8 mouse cellular contexts compared by ENCODE assay signal in genomic region chr1:52499601-52500313, GRCm38 (mm10). TPM values are rescaled to one million over a fixed set of nuclear protein-coding genes. Genes with fewer than 3 reads are reported as not detected.
DNase-seq lines count a peak whose midpoint lies in the region; ATAC-seq and TF ChIP-seq lines count a peak whose summit lies in the region.

No protein-coding gene starts in this region.

- no peak overlapping the region for H3K27ac ChIP-seq in ES-Bruce4 (ENCODE audit: insufficient read depth, low read length)
- peak overlapping the region; percentile 37 for H3K27ac ChIP-seq in forebrain, embryonic 13.5 days
- H3K27ac ChIP-seq in lung, embryonic 16.5 days (ENCODE audit: low read length) = peak overlapping the region; percentile 94
- H3K27ac ChIP-seq in olfactory bulb, adult 2 months (ENCODE audit: insufficient read depth, low read depth, low read length) = peak overlapping the region; percentile 63

- peak overlapping the region; percentile 66 for H3K4me3 ChIP-seq in ES-Bruce4 (ENCODE audit: low read depth, low read length)
- peak overlapping the region; percentile 65 for H3K4me3 ChIP-seq in forebrain, embryonic 13.5 days
- H3K4me3 ChIP-seq in lung, embryonic 16.5 days (ENCODE audit: low read length) = peak overlapping the region; percentile 86
- peak overlapping the region; percentile 79 for H3K4me3 ChIP-seq in olfactory bulb, adult 2 months (ENCODE audit: insufficient read depth, low read depth, low read length)

- H3K4me2 ChIP-seq in forebrain, embryonic 13.5 days = peak overlapping the region; percentile 85
- peak overlapping the region; percentile 90 for H3K4me2 ChIP-seq in lung, embryonic 16.5 days (ENCODE audit: low read depth, low read length)

- peak overlapping the region; percentile 82 for H3K9ac ChIP-seq in ES-Bruce4 (ENCODE audit: low read depth, poor library complexity, severe bottlenecking)
- peak overlapping the region; percentile 82 for H3K9ac ChIP-seq in forebrain, embryonic 13.5 days
- peak overlapping the region; percentile 94 for H3K9ac ChIP-seq in lung, embryonic 16.5 days (ENCODE audit: low read length)

- under 1% methylated on average over 47 of the region's 68 CpGs for WGBS in forebrain, embryonic 13.5 days
- under 1% methylated on average over 48 of the region's 68 CpGs for WGBS in large intestine, adult 2 months
- under 1% methylated on average over 42 of the region's 68 CpGs for WGBS in lung, embryonic 16.5 days
- WGBS in olfactory bulb, adult 2 months = under 1% methylated on average over 55 of the region's 68 CpGs

- peak; percentile 75 for DNase-seq in brain, adult 2 months (ENCODE audit: low read depth, low spot score)
- peak; percentile 56 to 73 for DNase-seq in heart, postnatal 36 days
- peak; percentile 36 for DNase-seq in large intestine, adult 2 months (ENCODE audit: low read depth, low spot score)
- DNase-seq in thymus, postnatal 10 days (ENCODE audit: low spot score in 2 of 2) = peak; percentile 46 to 57

- TF ChIP-seq EP300 in ES-Bruce4 (IDR thresholded peaks at IDR 0.05; ENCODE audit: insufficient read depth, low read depth, low read length) = no peak

- TF ChIP-seq CTCF in ES-Bruce4 (IDR thresholded peaks at IDR 0.05; ENCODE audit: low read depth, low read length) = no peak
- no peak for TF ChIP-seq CTCF in olfactory bulb, adult 2 months (IDR thresholded peaks at IDR 0.05; ENCODE audit: insufficient read depth, low read depth, low read length)

- no peaks in the 10 kb centered on the region for H3K36me3 ChIP-seq in ES-Bruce4 (ENCODE audit: control insufficient read depth, insufficient read depth, low read length, poor library complexity, severe bottlenecking)
- no peaks in the 10 kb centered on the region for H3K36me3 ChIP-seq in forebrain, embryonic 13.5 days (ENCODE audit: poor library complexity, severe bottlenecking)
- H3K36me3 ChIP-seq in lung, embryonic 16.5 days (ENCODE audit: control insufficient read depth, insufficient read depth, low read length) = no peaks in the 10 kb centered on the region

- no peak for TF ChIP-seq POLR2A in ES-Bruce4 (IDR thresholded peaks at IDR 0.05; ENCODE audit: insufficient read depth, low read length)
- no peak for TF ChIP-seq POLR2A in olfactory bulb, adult 2 months (IDR thresholded peaks at IDR 0.05; ENCODE audit: insufficient read depth, low read depth, low read length)

- peaks cover 3% of the 10 kb centered on the region for H3K27me3 ChIP-seq in ES-Bruce4 (ENCODE audit: control insufficient read depth, insufficient read depth, low read length, poor library complexity, severe bottlenecking)
- no peaks in the 10 kb centered on the region for H3K27me3 ChIP-seq in forebrain, embryonic 13.5 days
- H3K27me3 ChIP-seq in lung, embryonic 16.5 days (ENCODE audit: control insufficient read depth, insufficient read depth, low read depth, low read length) = no peaks in the 10 kb centered on the region

- intact Hi-C loops in heart, postnatal 36 days (cut with DNase I) = loop anchor here (2.0 to 10.0 kb wide), 7 partner anchors 131 to 385 kb away; partner anchors contain the start of genes Gls, Hibch, Inpp1 and Mfsd6

- no peaks in the 10 kb centered on the region for H3K4me1 ChIP-seq in ES-Bruce4 (ENCODE audit: control insufficient read depth, insufficient read depth, low read length)
- 0 out of 2 replicates have a peak, but pooled peaks cover 8% of the 10 kb centered on the region for H3K4me1 ChIP-seq in forebrain, embryonic 13.5 days
- H3K4me1 ChIP-seq in lung, embryonic 16.5 days (replicated peaks; ENCODE audit: control insufficient read depth, insufficient read depth, low read length) = peaks cover 15% of the 10 kb centered on the region
- H3K4me1 ChIP-seq in olfactory bulb, adult 2 months (ENCODE audit: control insufficient read depth, insufficient read depth, low read length) = peaks cover 5% of the 10 kb centered on the region; the same call in 1 of the 2 replicates

- no peaks in the 10 kb centered on the region for H3K9me3 ChIP-seq in ES-Bruce4 (replicated peaks; ENCODE audit: control insufficient read depth, insufficient read depth, low read length, poor library complexity, severe bottlenecking)
- no peaks in the 10 kb centered on the region for H3K9me3 ChIP-seq in forebrain, embryonic 13.5 days (replicated peaks)
- no peaks in the 10 kb centered on the region for H3K9me3 ChIP-seq in lung, embryonic 16.5 days (ENCODE audit: control insufficient read depth, low read length)

- ATAC-seq in forebrain, embryonic 13.5 days = peak; percentile 80
- ATAC-seq in lung, embryonic 16.5 days (ENCODE audit: low read depth) = peak; percentile 62

RNA-seq across cellular contexts. Expression of gene Nab1, which starts 0.7 kb away (rescaled TPM):
- polyA plus RNA-seq in ES-Bruce4 (2011; ENCODE audit: insufficient read depth, insufficient read length, low read depth, missing spikeins) = 11.2 and 12.0 TPM in 2 replicates
- polyA plus RNA-seq in forebrain, embryonic 13.5 days (2015; fragmentation: Nextera tagmentation; extraction: Ambion mirVana) = 8.5 and 10.4 TPM in 2 replicates
- total RNA-seq in heart, postnatal 36 days (2021) = 10 to 100 TPM; 20.2 to 27.4 TPM
- 6.8 and 9.5 TPM in 2 replicates for polyA plus RNA-seq in large intestine, adult 2 months (2012; rRNA removed)
- polyA plus RNA-seq in lung, embryonic 16.5 days (2015; fragmentation: Nextera tagmentation; extraction: Ambion mirVana) = 11.2 and 12.7 TPM in 2 replicates
- not detected in 2 replicates for polyA plus RNA-seq in olfactory bulb, adult 2 months (2012; ENCODE audit: insufficient read depth, insufficient read length, low replicate concordance, missing spikeins)
